Mouse (Mus musculus) midbrain, postnatal 0 days (tissue): ENCODE measurements around the gene Gm42715. TPM values are rescaled to one million over a fixed set of nuclear protein-coding genes. Genes with fewer than 3 reads are reported as not detected.

Source experiments
- ATAC-seq: fragments of 200-750 bp; cut with Nextera tagmentation; 2 replicates; pipeline ENCODE4 v1.8.0; 2017; ENCODE audit warnings: moderate number of reproducible peaks, mild to moderate bottlenecking, moderate TSS enrichment, moderate library complexity; ENCODE audit not compliant: low FRiP score
- DNase-seq: peaks from one replicate; pipeline ENCODE4 v3.0.0-alpha.2; 2015; ENCODE audit warnings: low spot score
- H3K27ac ChIP-seq: fragments of 300-500 bp; sonication (generic); 2 replicates; pipeline ENCODE4 v1.5.1; 2014; ENCODE audit warnings: low read depth, mild to moderate bottlenecking, low read length, mixed read lengths
- H3K27me3 ChIP-seq: fragments of 300-500 bp; sonication (generic); 2 replicates; pipeline ENCODE4 v1.6.1; 2014; ENCODE audit warnings: low read length, control low read depth, mixed read lengths; ENCODE audit not compliant: insufficient read depth
- H3K36me3 ChIP-seq: fragments of 300-500 bp; sonication (generic); 2 replicates; pipeline ENCODE4 v1.6.1; 2014; ENCODE audit warnings: low read length, control low read depth, mixed read lengths; ENCODE audit not compliant: insufficient read depth
- H3K4me1 ChIP-seq: fragments of 300-500 bp; sonication (generic); 2 replicates; pipeline ENCODE4 v1.6.1; 2014; ENCODE audit warnings: mild to moderate bottlenecking, control low read depth, antibody characterized with exemption, low read length, mixed read lengths; ENCODE audit not compliant: insufficient read depth
- H3K4me2 ChIP-seq: fragments of 300-500 bp; sonication (generic); 2 replicates; pipeline ENCODE4 v1.6.1; 2014; ENCODE audit warnings: low read depth, mild to moderate bottlenecking, low read length, mixed read lengths; ENCODE audit not compliant: poor library complexity, severe bottlenecking
- H3K4me3 ChIP-seq: fragments of 300-500 bp; sonication (generic); 2 replicates; pipeline ENCODE4 v1.5.1; 2014; ENCODE audit warnings: low read depth, mild to moderate bottlenecking, low read length, moderate library complexity
- H3K9ac ChIP-seq: fragments of 300-500 bp; sonication (generic); replicated peaks from 2 replicates; pipeline ENCODE4 v1.6.1; 2014; ENCODE audit warnings: mild to moderate bottlenecking, low read length, moderate library complexity, mixed read lengths; ENCODE audit not compliant: poor library complexity, severe bottlenecking
- H3K9me3 ChIP-seq: fragments of 300-500 bp; sonication (generic); 2 replicates; pipeline ENCODE4 v1.6.1; 2016; ENCODE audit warnings: low read length, control low read depth
- CTCF ChIP-seq: IDR thresholded peaks from 2 replicates; pipeline ENCODE4 v1.5.1; 2016; ENCODE audit warnings: antibody characterized with exemption, mild to moderate bottlenecking
- WGBS: fragments of 180-500 bp; shearing (Covaris S2); extraction: QIAGEN DNeasy Blood & Tissue Kit; methylation state at CpG from one replicate; pipeline ENCODE4 v1.1.7; 2014; 5-methylcytosine and 5-hydroxymethylcytosine counted together
- polyA plus RNA-seq: library from polyadenylated mRNA; unstranded; fragments of >200 nt; fragmentation: Nextera tagmentation; extraction: Ambion mirVana; gene quantifications from 2 replicates; pipeline ENCODE4 v1.2.1, GENCODE M21; 2015
- total RNA-seq: library from RNA; depleted of rRNA; stranded (reverse); fragments of >200 nt; gene quantifications from 2 replicates; pipeline ENCODE4 v1.2.3, GENCODE M21; 2014

Gene Gm42715
- total and polyA plus RNA-seq, 2 experiments from 2014 or later: 11.4 to 19.6 TPM

DNA sequence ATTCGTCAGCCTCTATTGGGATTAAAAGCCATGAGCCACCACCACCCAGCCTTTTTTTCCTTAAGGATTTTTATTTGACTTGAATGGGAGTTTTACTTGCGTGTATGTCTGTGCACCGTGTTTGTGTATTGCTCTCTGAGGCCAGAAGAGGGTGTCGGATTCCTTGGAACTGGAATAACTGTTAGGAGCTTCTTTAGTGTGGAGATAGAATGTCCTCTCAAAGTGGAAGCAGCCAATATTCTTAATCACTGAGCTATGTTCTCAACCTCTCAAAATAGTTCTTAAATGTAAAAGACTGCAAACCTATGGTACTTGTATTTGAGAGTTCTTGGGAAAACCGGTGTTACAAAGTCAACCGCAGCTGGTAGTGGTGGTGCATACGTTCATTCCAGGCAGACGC, 8.1 kb upstream of the Gm42715 start:
- Histone ChIP-seq H3K9ac (no peak overlapping the region), H3K36me3 (peaks cover 11% of the 10 kb centered on the region), H3K4me3 (peak overlapping the region; percentile 75), H3K27ac (peak overlapping the region; percentile 98; the same call in 1 of the 2 replicates), H3K4me1 (peaks cover 3% of the 10 kb centered on the region; the same call in 1 of the 2 replicates), H3K27me3 (no peaks in the 10 kb centered on the region), H3K9me3 (no peaks in the 10 kb centered on the region), H3K4me2 (peak overlapping the region; percentile 51)
- DNase-seq (peak; percentile 27), ATAC-seq (no peak)
- 29% methylated on average over 8 of the region's 8 CpGs for WGBS
- TF ChIP-seq CTCF: peak; percentile 52

DNA sequence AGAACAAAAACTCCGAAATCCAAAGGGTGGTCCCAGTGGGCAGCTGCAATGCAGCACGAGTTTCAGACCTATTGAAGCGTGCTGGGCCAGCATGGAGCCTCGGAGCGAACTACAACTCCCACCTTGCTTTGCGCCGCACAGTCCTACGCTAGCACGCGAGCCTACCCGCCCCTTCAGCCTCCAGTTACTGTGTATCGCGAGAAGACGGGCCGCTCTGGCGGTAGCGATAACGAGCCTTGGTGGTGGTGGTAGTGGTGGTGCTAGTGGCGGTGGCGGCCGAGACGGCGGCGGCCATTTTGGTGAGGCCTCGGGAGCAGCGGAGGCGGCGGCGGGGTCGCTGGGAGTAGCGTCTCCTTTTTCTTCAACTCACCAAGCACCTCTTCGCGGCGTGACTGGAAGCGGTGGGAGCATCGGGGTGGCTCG, 7.6 kb upstream of the Gm42715 start, which contains the start of gene Srcap:
Gene Srcap, plus strand, starts transcription at position 176 of the 423 bp plus-strand sequence.
- 0% methylated on average over 37 of the region's 37 CpGs for WGBS
- TF ChIP-seq CTCF: no peak
- Histone ChIP-seq H3K36me3 (peaks cover 15% of the 10 kb centered on the region), H3K27me3 (no peaks in the 10 kb centered on the region), H3K27ac (peak within 1 kb of the TSS; percentile 98), H3K4me2 (peak within 1 kb of the TSS; percentile 60), H3K9me3 (no peaks in the 10 kb centered on the region), H3K9ac (peak within 1 kb of the TSS; percentile 94), H3K4me3 (peak within 1 kb of the TSS; percentile 75), H3K4me1 (peaks cover 3% of the 10 kb centered on the region; the same call in 1 of the 2 replicates)
- DNase-seq (peak; percentile 98), ATAC-seq (peak; percentile 99)

DNA sequence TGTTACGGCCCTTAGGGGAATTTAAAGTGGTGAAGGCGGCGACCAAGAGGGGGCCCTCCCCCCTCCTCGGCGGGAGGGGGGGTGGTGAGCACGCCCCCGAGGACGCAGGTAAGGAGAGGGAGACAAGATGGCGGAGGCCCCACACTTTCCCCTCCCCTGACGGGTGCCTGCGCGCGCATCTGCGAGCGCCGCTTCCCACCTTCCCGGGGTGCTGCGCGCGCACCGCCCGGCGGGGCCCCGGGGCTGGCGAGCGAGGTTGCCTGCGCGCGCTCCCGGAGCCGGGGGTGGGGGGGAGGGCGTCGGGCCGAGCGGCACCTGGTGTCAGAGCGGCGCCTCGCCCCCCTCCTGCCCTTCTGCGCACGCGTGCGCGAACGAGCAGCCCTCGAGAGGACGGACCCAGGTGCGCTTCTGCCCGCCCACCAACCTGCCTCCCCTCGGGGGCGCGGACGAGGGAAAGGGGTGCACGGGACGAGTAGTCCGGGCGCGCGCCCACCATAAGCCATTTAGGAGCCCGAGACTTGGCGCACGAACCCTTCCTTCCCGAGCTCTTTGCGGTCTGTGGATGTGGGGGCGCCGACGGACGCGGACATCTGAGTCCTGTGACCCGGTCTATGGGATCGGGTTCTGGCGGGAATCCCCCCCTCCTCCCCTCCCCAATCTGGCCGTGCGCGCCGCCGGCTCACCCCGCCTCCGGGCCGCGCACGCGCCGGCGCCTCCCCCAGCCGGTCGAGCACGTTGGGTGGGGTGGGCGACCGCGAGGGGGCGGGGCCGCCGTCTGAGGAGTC, 7.0 kb upstream of the Gm42715 start:
- no peak for TF ChIP-seq CTCF
- Histone ChIP-seq H3K27ac (peak overlapping the region; percentile 98), H3K9ac (peak overlapping the region; percentile 94), H3K9me3 (no peaks in the 10 kb centered on the region), H3K4me2 (peak overlapping the region; percentile 60), H3K27me3 (no peaks in the 10 kb centered on the region), H3K4me1 (peaks cover 3% of the 10 kb centered on the region; the same call in 1 of the 2 replicates), H3K4me3 (peak overlapping the region; percentile 75), H3K36me3 (peaks cover 20% of the 10 kb centered on the region)
- ATAC-seq (peak; percentile 91), DNase-seq (peak; percentile 94)
- WGBS: under 1% methylated on average over 44 of the region's 93 CpGs

DNA sequence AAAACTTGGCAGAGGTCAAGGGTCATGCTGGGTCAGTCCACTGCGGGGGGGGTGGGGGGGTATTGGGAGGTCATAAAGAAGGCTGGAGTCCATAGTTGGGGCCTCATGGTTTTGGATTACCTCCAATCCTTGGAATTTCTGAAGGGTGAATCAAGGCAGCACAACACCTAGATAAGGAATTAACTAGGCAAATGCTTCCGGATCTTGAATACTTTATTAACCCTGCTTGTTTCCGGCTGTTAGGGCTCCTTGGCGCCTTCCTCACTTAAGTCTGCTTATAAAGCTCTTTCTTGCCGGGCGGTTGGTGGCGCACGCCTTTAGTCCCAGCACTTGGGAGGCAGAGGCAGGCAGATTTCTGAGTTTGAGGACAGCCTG, 6.4 kb upstream of the Gm42715 start:
- peak overlapping the region; percentile 94 for H3K9ac ChIP-seq
- H3K4me1 ChIP-seq: peaks cover 3% of the 10 kb centered on the region; the same call in 1 of the 2 replicates
- DNase-seq: no peak
- H3K27me3 ChIP-seq: no peaks in the 10 kb centered on the region
- TF ChIP-seq CTCF: no peak
- no peak for ATAC-seq
- 44% methylated on average over 8 of the region's 8 CpGs for WGBS
- peak overlapping the region; percentile 60 for H3K4me2 ChIP-seq
- peak overlapping the region; percentile 75 for H3K4me3 ChIP-seq
- peaks cover 22% of the 10 kb centered on the region for H3K36me3 ChIP-seq
- peak overlapping the region; percentile 98; the same call in 1 of the 2 replicates for H3K27ac ChIP-seq
- no peaks in the 10 kb centered on the region for H3K9me3 ChIP-seq

- DNase-seq: no peak
- ATAC-seq: no peak
- Histone ChIP-seq H3K27me3 (no peaks in the 10 kb centered on the region), H3K36me3 (peaks cover 23% of the 10 kb centered on the region), H3K9me3 (no peaks in the 10 kb centered on the region), H3K27ac (no peak overlapping the region), H3K4me2 (peak overlapping the region; percentile 2; the same call in 1 of the 2 replicates), H3K4me3 (peak overlapping the region; percentile 75; the same call in 1 of the 2 replicates), H3K4me1 (peaks cover 3% of the 10 kb centered on the region; the same call in 1 of the 2 replicates), H3K9ac (no peak overlapping the region)
- TF ChIP-seq CTCF: no peak
- WGBS: 90% methylated on average over 3 of the region's 3 CpGs
Observed at GRCm38 (mm10) chr7:127513781-127514180, 5.6 kb upstream of the Gm42715 start.

GRCm38 (mm10) chr7:127515846-127516245, 3.5 kb upstream of the Gm42715 start:
- H3K4me1 ChIP-seq: peaks cover 3% of the 10 kb centered on the region; the same call in 1 of the 2 replicates
- no peak overlapping the region for H3K4me3 ChIP-seq
- H3K36me3 ChIP-seq: peaks cover 34% of the 10 kb centered on the region
- no peak overlapping the region for H3K4me2 ChIP-seq
- DNase-seq (no peak), ATAC-seq (no peak)
- 91% methylated on average over 7 of the region's 7 CpGs for whole genome bisulfite sequencing
- no peak overlapping the region for H3K9ac ChIP-seq
- H3K27me3 ChIP-seq: no peaks in the 10 kb centered on the region
- TF ChIP-seq CTCF: no peak
- H3K9me3 ChIP-seq: no peaks in the 10 kb centered on the region
- no peak overlapping the region for H3K27ac ChIP-seq
